Mouse (Mus musculus) embryonic stem cell, embryonic (primary cell): ENCODE measurements around the gene Tmprss3.

Experiments used
- CTCF ChIA-PET, 4 experiments: fragments of 300-600 bp in 2 of 4; fragments of 350-600 bp in 2 of 4; sonication (Branson Sonifier 250); formaldehyde crosslinking; loops; one replicate each; lab custom pipeline; 2022; ENCODE audit warnings: inconsistent platforms in 2 of 4; lab: Charles Lee
- POLR2A ChIA-PET, 4 experiments: fragments of 300-600 bp in 2 of 4; fragments of 350-600 bp in 2 of 4; sonication (Branson Sonifier 250); formaldehyde crosslinking; loops; one replicate each; lab custom pipeline; 2022; ENCODE audit warnings: antibody characterized with exemption in 4 of 4, inconsistent platforms in 1 of 4; lab: Charles Lee

The Tmprss3 gene

DNA sequence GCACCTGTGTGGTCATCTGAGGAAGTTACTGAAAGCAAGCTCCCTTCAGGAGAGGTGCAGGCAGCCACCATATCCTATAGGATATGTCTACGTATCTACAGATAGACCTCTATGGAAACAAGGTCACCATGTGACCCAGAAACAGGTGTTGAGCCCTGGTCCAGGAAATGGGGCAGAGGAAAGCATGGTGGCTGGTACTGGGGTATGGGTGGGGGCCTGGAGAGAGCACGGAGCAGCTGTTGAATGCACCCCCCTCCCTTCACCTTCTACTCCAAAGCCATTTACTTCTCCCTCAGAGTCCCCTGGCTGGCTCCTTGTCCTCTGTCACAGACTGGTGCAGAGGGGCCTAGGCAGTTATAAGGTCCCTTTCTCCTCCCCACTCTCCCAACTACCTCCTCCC lies 35.0 kb downstream of the Tmprss3 start:
- ChIA-PET CTCF (interaction anchor here in 3 of 4 experiments (0.6 to 1.0 kb wide), 4 partner anchors 26 to 152 kb away, joined by 3 read pairs; no protein-coding TSS in a partner anchor), POLR2A (no interaction called here)

DNA sequence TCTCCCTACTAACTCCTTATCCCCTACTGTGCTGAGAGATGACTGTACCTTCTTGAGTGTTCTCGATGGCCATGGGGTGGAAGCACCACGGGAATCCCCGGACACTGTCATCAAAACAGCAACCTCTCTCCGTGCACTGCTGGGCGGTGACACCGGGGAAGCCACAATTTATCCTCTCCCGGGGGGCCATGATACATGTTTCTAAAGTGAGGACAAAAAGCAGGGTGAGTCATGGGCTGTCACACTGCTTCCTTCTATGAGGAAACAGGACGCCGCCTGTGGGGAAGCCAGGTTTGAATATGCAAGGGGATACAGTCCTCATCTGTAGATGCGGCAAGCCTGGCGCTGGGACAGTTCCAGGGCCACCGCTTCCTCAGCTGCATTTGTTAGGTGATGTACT lies 36.2 kb downstream of the Tmprss3 start:
- ChIA-PET CTCF (interaction anchor here in 2 of 4 experiments (0.6 to 1.0 kb wide), 2 partner anchors 80 to 151 kb away, joined by 3 to 4 read pairs; no protein-coding TSS in a partner anchor), POLR2A (no interaction called here)

DNA sequence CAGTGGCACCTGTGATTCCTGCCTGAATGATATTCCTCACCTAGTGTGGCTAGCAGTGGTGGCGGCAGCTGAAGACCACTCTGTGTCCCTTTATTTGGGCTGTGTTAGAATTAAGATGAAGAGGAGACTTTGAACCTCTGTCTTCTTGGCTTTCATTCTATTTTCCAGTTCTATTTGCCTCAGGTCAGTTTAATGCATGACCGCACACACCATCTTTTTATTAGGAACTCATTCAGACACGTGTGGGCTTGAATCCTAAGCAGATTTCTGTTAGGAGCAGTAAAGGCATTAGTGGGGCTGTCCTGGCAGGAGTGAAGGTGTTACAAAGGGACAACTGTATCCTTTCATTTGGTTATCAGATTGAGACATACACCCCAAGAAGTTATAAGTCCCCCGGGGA lies 38.5 kb downstream of the Tmprss3 start:
- POLR2A ChIA-PET: interaction anchor here in 1 of 4 experiments (0.5 to 1.0 kb wide), 2 partner anchors 10 to 55 kb away, joined by 3 read pairs; no protein-coding TSS in a partner anchor
- CTCF ChIA-PET: interaction anchor here in 1 of 4 experiments (1.4 kb wide), 1 partner anchor 41 kb away, joined by 3 read pairs; no protein-coding TSS in a partner anchor

DNA sequence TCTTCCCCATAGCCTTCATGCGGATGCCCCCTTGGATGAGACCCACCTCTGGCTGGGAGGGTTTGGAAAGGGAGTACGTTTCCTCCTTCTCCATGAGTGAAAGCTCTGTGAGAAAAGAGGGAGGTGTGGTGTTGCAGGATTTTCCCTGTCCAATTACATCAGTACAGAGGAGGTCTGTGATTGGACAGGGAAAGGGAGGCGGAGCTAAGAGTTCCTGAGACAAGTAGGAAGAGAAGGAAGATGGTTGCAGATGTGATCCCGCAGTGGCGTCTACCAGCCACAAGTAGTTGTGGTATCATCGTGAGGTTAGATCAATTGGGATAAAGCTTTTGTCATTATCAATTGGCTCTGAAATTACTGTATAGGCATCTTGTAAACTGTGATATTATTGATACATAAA lies 40.9 kb downstream of the Tmprss3 start:
- POLR2A ChIA-PET: interaction anchor here in 2 of 4 experiments (1.0 to 1.4 kb wide), 4 partner anchors 35 to 97 kb away, joined by 3 to 5 read pairs (median 4); no protein-coding TSS in a partner anchor

DNA sequence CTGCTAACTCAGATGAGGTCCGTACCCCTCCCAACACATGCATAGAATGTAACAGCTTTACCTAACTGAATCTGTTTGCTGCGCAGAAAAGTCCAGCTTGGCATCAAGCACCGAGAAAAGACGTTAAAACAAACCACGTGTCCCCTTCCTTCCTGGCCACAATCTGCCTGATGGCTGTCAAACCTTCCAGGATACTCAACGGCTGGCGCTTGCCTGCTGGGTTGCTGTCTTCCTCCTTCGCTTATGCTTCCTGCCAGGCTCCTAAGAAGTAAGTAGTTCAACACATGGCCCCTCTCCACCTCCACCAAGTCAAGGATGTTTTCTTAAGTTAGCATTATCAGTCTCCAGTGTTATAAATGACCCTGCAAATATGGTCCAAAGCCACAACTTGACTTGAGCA lies 45.0 kb downstream of the Tmprss3 start:
- POLR2A ChIA-PET: interaction anchor here in 1 of 4 experiments (0.7 kb wide), 1 partner anchor 12 kb away, joined by 3 read pairs; no protein-coding TSS in a partner anchor
- CTCF ChIA-PET: no interaction called here

More for the DNA sequence above, 40.9 kb downstream of the Tmprss3 start:
- CTCF ChIA-PET: interaction anchor here in 2 of 4 experiments (0.5 to 1.2 kb wide), 7 partner anchors 11 to 150 kb away, joined by 3 to 5 read pairs (median 4); partner anchors contain the start of gene Tff2 (in 1 of the 2)

DNA sequence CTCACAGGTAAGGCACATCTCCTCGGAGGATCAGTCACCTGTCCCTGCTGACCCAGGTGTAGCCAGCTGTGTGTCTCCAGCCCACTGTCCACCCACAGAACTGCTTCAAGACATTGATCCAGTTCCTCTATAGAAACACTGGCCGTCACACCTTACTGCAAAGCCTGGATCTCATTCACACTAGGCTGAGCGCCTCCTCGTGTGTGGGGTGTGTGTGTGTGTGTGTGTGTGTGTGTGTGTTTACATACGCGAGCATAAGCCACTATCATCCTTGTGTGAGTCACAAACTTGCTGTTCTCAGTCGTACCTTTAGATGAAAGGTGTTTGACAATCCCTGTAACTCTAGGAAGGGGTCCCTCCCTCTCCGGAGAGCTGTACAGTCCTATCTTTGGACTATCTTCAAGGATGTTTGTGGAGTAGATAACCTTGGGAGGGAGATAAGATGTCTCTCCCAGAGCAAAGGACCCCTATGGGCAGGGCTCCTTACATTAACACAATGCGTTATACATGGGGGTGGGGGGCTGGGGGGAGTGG lies 45.7 kb downstream of the Tmprss3 start:
- ChIA-PET POLR2A (interaction anchor here in 1 of 4 experiments (0.7 kb wide), 1 partner anchor 11 kb away, joined by 3 read pairs; no protein-coding TSS in a partner anchor), CTCF (interaction anchor here in 1 of 4 experiments (1.4 kb wide), 1 partner anchor 15 kb away, joined by 8 read pairs; no protein-coding TSS in a partner anchor)

DNA sequence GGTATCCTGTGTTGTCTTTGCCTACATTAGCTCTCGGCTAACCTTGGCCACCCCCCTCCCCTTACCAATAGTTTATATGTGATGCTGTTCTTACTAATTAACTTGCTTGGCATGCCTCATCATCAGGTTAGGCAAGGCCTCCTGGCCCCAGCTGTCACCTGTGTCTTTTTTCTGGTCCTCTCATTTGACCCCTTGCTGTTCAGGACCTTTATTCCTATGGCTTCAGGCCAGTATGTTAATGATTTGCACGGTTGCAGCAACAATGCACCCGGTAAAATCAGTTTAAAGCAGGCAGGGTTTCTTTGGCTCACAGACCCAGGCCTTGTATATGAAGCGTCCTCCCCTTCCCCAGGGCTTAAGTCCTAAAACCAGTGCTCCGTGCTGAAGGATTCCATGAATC lies 46.3 kb downstream of the Tmprss3 start:
- ChIA-PET POLR2A (interaction anchor here in 1 of 4 experiments (0.6 kb wide), 1 partner anchor 504 kb away, joined by 5 read pairs; no protein-coding TSS in a partner anchor), CTCF (interaction anchor here in 1 of 4 experiments (1.0 to 1.4 kb wide), 2 partner anchors 14 to 40 kb away, joined by 3 to 8 read pairs; no protein-coding TSS in a partner anchor)

DNA sequence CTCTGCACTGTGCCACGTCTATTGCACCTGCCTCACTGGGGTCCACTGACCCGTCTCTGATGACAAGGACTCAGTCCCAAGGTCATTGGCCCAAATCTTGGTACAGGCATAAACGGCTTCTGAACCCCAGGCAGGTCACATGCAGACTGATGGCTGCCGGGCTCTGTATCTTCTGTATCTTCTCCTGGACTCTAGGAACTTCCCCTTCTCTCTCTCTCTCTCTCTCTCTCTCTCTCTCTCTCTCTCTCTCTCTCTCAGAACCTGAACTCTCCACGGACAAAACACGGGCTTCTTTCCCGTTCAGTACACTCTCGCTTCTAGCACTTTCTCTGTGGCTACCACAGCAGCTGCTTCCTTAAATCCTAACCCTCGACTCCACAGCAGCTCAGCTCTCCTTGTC lies 52.8 kb downstream of the Tmprss3 start:
- POLR2A ChIA-PET: interaction anchor here in 2 of 4 experiments (0.7 kb wide), 2 partner anchors 119 to 370 kb away, joined by 3 to 6 read pairs; no protein-coding TSS in a partner anchor
- CTCF ChIA-PET: interaction anchor here in 1 of 4 experiments (1.3 kb wide), 1 partner anchor 94 kb away, joined by 3 read pairs; no protein-coding TSS in a partner anchor

DNA sequence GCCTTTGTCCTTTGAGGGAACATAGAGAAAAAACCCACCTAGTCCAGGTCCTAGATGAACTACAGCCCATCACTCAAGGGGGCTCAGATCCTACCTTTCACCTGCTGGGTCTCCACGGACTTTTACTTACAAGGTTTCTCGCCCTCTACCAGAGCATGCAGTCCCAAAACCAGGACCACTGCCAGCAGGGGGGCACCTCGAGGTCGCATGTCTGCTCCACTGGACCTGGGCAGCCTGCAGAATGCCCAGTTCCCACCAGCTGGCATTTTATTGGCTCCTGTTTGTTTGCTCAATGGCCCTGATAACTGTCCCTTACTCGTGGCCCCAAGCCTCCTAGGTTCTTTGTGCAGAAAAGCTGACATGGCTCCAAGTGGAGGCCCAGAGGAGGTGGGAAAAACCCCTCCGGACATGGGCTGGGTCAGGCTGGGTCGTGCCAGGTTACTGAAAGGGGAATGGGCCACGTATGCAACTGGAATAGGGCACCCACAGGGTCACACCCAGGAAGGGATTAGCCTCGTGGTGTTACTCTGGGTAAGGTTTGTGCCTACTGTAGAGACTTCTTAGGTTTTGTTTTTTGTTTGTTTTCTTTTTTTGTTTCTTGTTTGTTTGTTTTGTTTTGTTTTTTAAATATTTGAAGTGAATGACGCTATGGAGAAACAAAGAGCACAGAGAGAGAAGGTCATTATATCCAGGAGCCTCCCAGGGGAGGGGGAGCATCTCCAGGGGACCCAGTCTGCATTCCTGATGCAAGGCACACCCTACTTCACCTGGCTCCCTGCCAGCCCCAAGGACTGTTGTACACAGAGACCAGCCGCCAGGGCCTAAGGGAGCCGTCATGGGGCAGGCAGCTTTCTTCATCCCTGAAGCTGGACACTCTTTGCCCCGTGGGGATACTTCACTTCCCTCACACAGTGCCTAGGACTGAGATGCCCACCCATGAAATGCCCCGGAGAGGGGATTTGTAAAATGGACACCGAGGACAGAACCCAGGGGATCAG lies 54.4 kb downstream of the Tmprss3 start, which contains the start of gene Tff2:
Tff2 (minus strand) TSS at position 243 of the 998 bp plus-strand sequence.
- POLR2A ChIA-PET: no interaction called here
- CTCF ChIA-PET: interaction anchor here in 1 of 4 experiments (1.1 to 1.2 kb wide), 2 partner anchors 14 to 117 kb away, joined by 3 read pairs; no protein-coding TSS in a partner anchor

DNA sequence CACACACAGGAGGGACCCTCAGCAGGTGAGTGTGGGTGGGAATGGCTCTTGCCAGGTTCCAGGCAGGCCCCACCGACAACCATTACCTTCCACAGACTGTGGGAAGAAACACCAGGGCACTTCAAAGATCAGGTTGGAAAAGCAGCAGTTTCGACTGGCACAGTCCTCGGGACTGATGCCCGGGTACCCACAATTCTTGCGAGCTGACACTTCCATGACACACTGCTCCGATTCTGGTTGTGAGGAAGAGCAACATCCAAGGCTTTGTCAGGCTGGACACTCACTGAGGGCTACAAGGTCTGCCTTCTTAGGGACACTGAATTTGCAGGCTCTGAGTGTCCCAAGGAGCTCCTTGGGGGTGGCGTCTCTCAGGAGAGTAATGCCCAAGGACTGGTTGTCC lies 56.7 kb downstream of the Tmprss3 start:
- ChIA-PET CTCF (interaction anchor here in 1 of 4 experiments (0.6 to 1.0 kb wide), 2 partner anchors 16 to 20 kb away, joined by 3 to 6 read pairs; no protein-coding TSS in a partner anchor), POLR2A (interaction anchor here in 1 of 4 experiments (0.6 kb wide), 1 partner anchor 11 kb away, joined by 3 read pairs; no protein-coding TSS in a partner anchor)

DNA sequence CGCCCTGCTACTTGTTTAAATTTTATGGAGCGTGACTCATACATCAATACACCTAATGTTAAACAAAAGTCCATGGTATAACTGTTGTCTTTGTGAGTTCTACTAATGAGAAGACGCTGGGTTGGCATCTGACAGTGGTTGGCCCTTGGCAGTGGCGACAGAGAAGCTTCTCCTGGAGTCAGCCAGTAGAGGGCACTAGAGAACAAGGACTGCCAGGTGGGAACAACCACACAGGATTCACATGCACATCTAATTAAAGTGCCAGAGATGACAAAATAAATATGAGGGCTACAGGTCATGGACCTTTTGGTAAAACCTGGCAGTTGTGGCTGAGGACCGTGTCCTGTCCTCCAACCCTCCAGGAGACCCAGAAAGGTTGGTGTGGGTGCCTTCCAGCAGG lies 60.4 kb downstream of the Tmprss3 start:
- POLR2A ChIA-PET: no interaction called here
- CTCF ChIA-PET: interaction anchor here (0.6 to 1.7 kb wide), 37 partner anchors 9 to 1131 kb away, joined by 3 to 11 read pairs (median 3); no protein-coding TSS in a partner anchor

DNA sequence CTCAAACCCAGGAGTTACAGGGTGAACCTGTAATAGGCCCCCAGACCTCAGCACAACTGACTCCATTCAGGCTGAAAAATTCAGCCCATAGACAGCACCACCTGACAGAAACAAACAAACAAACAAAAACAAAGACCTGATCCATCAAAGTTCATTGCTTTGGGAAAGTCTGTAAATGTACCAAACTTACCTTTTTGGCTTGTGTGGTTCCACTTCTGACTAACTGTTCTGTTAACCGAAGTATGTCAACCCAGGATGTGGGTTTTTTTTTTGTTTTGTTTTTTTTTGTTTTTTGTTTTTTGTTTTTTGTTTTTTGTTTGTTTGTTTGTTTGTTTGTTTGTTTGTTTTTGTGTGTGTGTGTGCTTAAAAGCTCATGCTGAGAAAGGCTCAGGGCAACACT lies 62.0 kb downstream of the Tmprss3 start:
- POLR2A ChIA-PET: no interaction called here
- CTCF ChIA-PET: interaction anchor here in 3 of 4 experiments (0.6 to 0.7 kb wide), 4 partner anchors 95 to 1476 kb away, joined by 3 to 8 read pairs (median 4); no protein-coding TSS in a partner anchor

DNA sequence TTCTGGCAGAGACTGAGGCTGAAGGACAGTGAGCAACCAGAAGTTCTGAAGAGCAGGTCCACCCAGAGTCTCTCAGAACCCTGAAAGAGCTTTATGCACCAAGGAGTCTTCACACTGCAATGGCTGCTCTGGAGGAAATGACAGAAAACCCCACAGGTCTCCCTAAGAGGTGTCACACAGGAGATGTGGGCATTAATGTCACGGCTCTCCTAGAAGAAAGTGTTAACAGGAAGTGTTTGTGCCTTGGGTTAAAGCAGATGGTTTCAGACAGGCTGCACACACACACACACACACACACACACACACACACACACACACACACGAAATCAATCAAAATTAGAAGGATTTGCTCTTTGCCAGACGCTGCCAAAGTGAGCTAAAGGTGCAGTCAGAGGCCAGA lies 62.5 kb downstream of the Tmprss3 start:
- CTCF ChIA-PET: interaction anchor here (0.6 to 0.7 kb wide), 6 partner anchors 12 to 1475 kb away, joined by 3 to 8 read pairs (median 4); no protein-coding TSS in a partner anchor
- POLR2A ChIA-PET: interaction anchor here in 1 of 4 experiments (0.6 kb wide), 1 partner anchor 85 kb away, joined by 3 read pairs; no protein-coding TSS in a partner anchor

DNA sequence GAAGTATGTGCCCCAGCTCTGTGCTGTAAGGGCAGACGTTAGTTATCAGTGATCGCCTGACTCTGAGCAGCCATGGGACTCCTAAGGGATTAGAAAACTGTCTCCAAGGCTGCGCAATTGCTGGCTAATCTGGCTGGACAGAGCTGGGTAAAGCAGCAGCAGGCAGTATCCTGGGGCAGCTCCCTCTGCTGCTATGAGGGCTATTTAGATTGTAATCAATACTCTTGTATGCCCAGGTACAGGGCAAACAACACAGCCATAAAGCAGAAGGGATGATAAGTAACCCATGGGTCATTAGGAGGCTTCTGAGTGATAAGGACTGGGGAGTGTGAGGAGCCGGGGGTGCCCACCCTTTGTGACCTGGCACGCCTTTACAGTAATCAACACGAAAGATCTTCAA lies 63.9 kb downstream of the Tmprss3 start:
- ChIA-PET POLR2A (no interaction called here), CTCF (interaction anchor here in 2 of 4 experiments (0.5 to 2.3 kb wide), 5 partner anchors 13 to 162 kb away, joined by 3 to 7 read pairs (median 3); no protein-coding TSS in a partner anchor)

DNA sequence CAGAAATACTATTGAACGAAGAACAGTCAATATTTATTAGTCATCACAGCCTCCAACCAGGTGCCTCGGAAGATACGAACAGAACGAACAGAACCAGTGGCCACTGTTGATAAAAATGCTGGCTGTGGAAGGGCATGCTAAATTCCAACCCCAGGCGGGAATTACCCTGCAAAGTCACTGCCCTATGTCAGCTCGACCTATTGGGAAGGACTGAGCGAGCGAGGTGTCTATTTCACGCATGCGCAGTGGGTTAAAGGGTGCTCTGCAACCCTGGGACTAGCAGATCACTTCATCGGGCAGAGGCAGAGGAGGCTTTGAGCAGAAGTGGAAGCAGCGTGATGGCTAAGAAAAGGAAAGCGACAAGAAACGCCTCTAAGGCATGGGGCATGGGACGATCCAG lies 65.0 kb downstream of the Tmprss3 start:
- CTCF ChIA-PET: interaction anchor here in 1 of 4 experiments (1.0 to 2.3 kb wide), 2 partner anchors 12 to 117 kb away, joined by 3 to 7 read pairs; no protein-coding TSS in a partner anchor
- POLR2A ChIA-PET: no interaction called here

DNA sequence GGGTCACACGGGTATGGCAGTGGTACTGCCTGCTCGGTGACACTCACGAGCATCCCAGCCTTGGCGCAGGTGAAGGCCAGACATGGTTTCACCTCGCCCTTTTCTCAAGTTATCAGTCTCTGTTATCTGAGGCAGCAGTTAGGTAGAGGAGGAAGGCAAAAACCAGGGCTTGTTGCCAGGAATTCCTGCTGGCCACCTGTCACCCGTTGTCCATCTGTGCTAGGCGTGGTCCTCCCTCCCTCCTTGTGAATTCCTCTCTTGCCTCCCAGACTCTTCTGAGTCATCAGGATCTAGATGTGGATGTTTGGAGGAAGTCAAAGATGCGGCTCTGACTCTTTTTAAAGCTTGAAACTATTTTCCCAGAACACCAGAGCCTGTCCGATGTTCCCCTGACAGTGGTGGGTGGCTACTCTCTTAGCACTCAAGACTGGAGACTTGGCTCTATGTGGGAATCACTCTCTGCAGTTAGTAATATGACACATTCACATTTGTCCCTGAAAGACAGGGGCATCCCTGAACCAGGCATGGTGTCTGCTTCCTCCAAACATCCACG lies 67.4 kb downstream of the Tmprss3 start:
- POLR2A ChIA-PET: no interaction called here

DNA sequence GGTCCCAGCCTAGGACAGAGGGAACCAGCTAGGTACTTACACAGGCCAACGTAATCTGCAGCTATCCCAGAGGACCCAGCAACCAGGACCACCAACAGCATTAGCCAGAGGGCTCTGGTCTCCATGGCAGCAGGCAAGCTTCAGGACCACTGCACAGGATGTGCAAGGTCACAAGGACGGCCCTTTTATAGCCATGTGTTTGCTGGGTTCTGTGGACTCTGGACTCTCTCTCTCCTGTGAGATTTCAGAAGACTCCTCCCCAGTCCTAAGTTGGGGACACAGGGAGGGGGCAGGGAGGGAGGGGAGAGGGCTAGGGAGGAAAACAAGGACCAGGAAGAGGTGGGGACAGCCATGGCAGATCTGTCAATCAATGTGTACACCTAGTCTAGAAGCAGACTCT lies 69.3 kb downstream of the Tmprss3 start, which contains the start of gene Tff3:
Tff3 (minus strand) TSS at position 195 of the 400 bp plus-strand sequence.
- CTCF ChIA-PET: interaction anchor here in 2 of 4 experiments (1.5 to 2.6 kb wide), 2 partner anchors 10 kb away, joined by 4 to 5 read pairs; no protein-coding TSS in a partner anchor
- POLR2A ChIA-PET: interaction anchor here in 2 of 4 experiments (0.7 kb wide), 2 partner anchors 131 to 418 kb away, joined by 4 to 8 read pairs; no protein-coding TSS in a partner anchor

More for the DNA sequence above, 67.4 kb downstream of the Tmprss3 start:
- CTCF ChIA-PET: interaction anchor here in 2 of 4 experiments (1.0 to 1.9 kb wide), 3 partner anchors 9 to 12 kb away, joined by 3 to 5 read pairs (median 4); no protein-coding TSS in a partner anchor
